ENCODE assay signal across 12 mouse cellular contexts in the genomic region with DNA sequence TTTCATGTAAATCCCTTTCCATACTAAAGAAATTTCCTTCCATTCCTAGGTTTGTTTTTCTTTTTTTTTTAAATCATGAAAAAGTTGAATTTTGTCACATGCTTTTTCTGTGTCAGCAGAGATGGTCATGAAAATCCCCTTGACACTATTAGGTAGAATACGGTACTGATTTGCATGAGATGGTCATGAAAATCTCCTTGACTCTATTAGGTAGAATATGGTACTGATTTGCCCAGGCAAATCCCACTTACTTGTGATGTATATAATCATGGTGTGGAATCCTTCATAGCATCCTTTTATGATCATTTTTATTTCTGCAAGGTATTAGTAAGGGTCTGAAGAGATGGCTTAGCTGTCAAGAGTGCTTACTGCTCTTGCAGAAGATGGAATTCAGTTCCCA. TPM values are rescaled to one million over a fixed set of nuclear protein-coding genes. Genes with fewer than 3 reads are reported as not detected.
DNase-seq lines count a peak whose midpoint lies in the region; ATAC-seq and TF ChIP-seq lines count a peak whose summit lies in the region.
"Had no signal": no experiment of that assay in that cellular context is flagged by ENCODE, and none has a peak within 500 bp of the region (broad histone marks: within the 10 kb centered on the region; RNA-seq: fewer than 3 reads in every experiment).

No protein-coding gene starts in this region.

- intact Hi-C loops in gastrocnemius, postnatal 36 days (cut with DNase I): no loop called here

- DNase-seq in hindbrain, embryonic 14.5 days (ENCODE audit: low spot score): peak; percentile 64
- peak; percentile 37 for DNase-seq in CD4-positive helper T cell, adult 2 months (ENCODE audit: low read depth, low spot score)
- peak; percentile 57 for DNase-seq in NIH3T3 (ENCODE audit: low read depth)
- DNase-seq in hindbrain, postnatal 0 days (ENCODE audit: low spot score): peak; percentile 68
- no peak for DNase-seq in thymus, postnatal 4 days
- no peak for DNase-seq in gastrocnemius, postnatal 36 days
- DNase-seq in cerebellum, postnatal 36 days: no peak

- no peak overlapping the region for H3K9ac ChIP-seq in hindbrain, embryonic 14.5 days
- H3K9ac ChIP-seq in hindbrain, embryonic 13.5 days: no peak overlapping the region
- no peak overlapping the region for H3K9ac ChIP-seq in hindbrain, postnatal 0 days (replicated peaks; ENCODE audit: low read length)
- H3K9ac ChIP-seq: limb, embryonic 13.5 days; midbrain, embryonic 12.5 days had no signal

- 2% methylated on average over 1 of the region's 1 CpGs for WGBS in hindbrain, embryonic 14.5 days
- 7% methylated on average over 1 of the region's 1 CpGs for WGBS in hindbrain, embryonic 13.5 days
- 4% methylated on average over 1 of the region's 1 CpGs for WGBS in hindbrain, postnatal 0 days

- no peak overlapping the region for H3K4me2 ChIP-seq in hindbrain, embryonic 14.5 days (replicated peaks)
- no peak overlapping the region for H3K4me2 ChIP-seq in hindbrain, embryonic 13.5 days
- H3K4me2 ChIP-seq in hindbrain, postnatal 0 days (ENCODE audit: low read depth, low read length): no peak overlapping the region
- H3K4me2 ChIP-seq: limb, embryonic 13.5 days; midbrain, embryonic 12.5 days had no signal

- no peak overlapping the region for H3K27ac ChIP-seq in hindbrain, embryonic 14.5 days
- H3K27ac ChIP-seq in hindbrain, embryonic 13.5 days: no peak overlapping the region
- no peak overlapping the region for H3K27ac ChIP-seq in hindbrain, postnatal 0 days
- H3K27ac ChIP-seq: limb, embryonic 13.5 days; midbrain, embryonic 12.5 days had no signal

- H3K4me3 ChIP-seq in hindbrain, embryonic 14.5 days (replicated peaks; ENCODE audit: low read length): no peak overlapping the region
- H3K4me3 ChIP-seq in hindbrain, embryonic 13.5 days: no peak overlapping the region
- H3K4me3 ChIP-seq in hindbrain, postnatal 0 days (ENCODE audit: low read length): no peak overlapping the region
- H3K4me3 ChIP-seq: erythroblast, embryonic 14.5 days; limb, embryonic 13.5 days; midbrain, embryonic 12.5 days had no signal

- ATAC-seq in hindbrain, embryonic 14.5 days (ENCODE audit: low FRiP score): no peak
- ATAC-seq in hindbrain, embryonic 13.5 days (ENCODE audit: low FRiP score): no peak
- ATAC-seq in hindbrain, postnatal 0 days: no peak

- H3K27me3 ChIP-seq in hindbrain, embryonic 14.5 days (ENCODE audit: control insufficient read depth, insufficient read depth, low read length): no peaks in the 10 kb centered on the region
- no peaks in the 10 kb centered on the region for H3K27me3 ChIP-seq in hindbrain, embryonic 13.5 days
- H3K27me3 ChIP-seq in hindbrain, postnatal 0 days (ENCODE audit: insufficient read depth, low read length): no peaks in the 10 kb centered on the region
- H3K27me3 ChIP-seq: limb, embryonic 13.5 days; midbrain, embryonic 12.5 days had no signal

- no peaks in the 10 kb centered on the region for H3K9me3 ChIP-seq in hindbrain, embryonic 14.5 days (ENCODE audit: control insufficient read depth, low read length)
- no peaks in the 10 kb centered on the region for H3K9me3 ChIP-seq in hindbrain, embryonic 13.5 days
- H3K9me3 ChIP-seq in hindbrain, postnatal 0 days (ENCODE audit: low read length): no peaks in the 10 kb centered on the region
- H3K9me3 ChIP-seq: limb, embryonic 13.5 days; midbrain, embryonic 12.5 days had no signal

- no peaks in the 10 kb centered on the region for H3K36me3 ChIP-seq in hindbrain, embryonic 14.5 days (replicated peaks; ENCODE audit: control insufficient read depth, insufficient read depth)
- no peaks in the 10 kb centered on the region for H3K36me3 ChIP-seq in hindbrain, embryonic 13.5 days
- H3K36me3 ChIP-seq in hindbrain, postnatal 0 days (ENCODE audit: insufficient read depth, low read length): no peaks in the 10 kb centered on the region
- H3K36me3 ChIP-seq: limb, embryonic 13.5 days; midbrain, embryonic 12.5 days had no signal

- H3K4me1 ChIP-seq in hindbrain, embryonic 14.5 days (replicated peaks; ENCODE audit: control insufficient read depth, insufficient read depth, low read length): peaks cover 10% of the 10 kb centered on the region
- H3K4me1 ChIP-seq in hindbrain, embryonic 13.5 days (replicated peaks): peaks cover 11% of the 10 kb centered on the region
- H3K4me1 ChIP-seq in hindbrain, postnatal 0 days (ENCODE audit: insufficient read depth, low read length): no peaks in the 10 kb centered on the region

- no peak for TF ChIP-seq CTCF in hindbrain, postnatal 0 days (IDR thresholded peaks at IDR 0.05; ENCODE audit: low read depth)

RNA-seq across cellular contexts. Expression of a gene that starts 17.5 kb away (rescaled TPM):
- polyA plus RNA-seq in hindbrain, embryonic 14.5 days (2014; fragmentation: Nextera tagmentation; extraction: Ambion mirVana): 1.6 and 2.1 TPM in 2 replicates
- polyA plus RNA-seq in hindbrain, embryonic 13.5 days (2015; fragmentation: Nextera tagmentation; extraction: Ambion mirVana): 0.70 and 0.96 TPM in 2 replicates
- total RNA-seq in hindbrain, postnatal 0 days (2014; rRNA removed): 1.4 and 2.3 TPM in 2 replicates
- 1.9 and 2.3 TPM in 2 replicates for polyA plus RNA-seq in hindbrain, postnatal 0 days (2015; fragmentation: Nextera tagmentation; extraction: Ambion mirVana)
- total RNA-seq in gastrocnemius, postnatal 36 days (2021): not detected
- polyA plus RNA-seq: erythroblast, embryonic 14.5 days; limb, embryonic 13.5 days; midbrain, embryonic 12.5 days; thymus, postnatal 0 days had no signal

RNA-seq across cellular contexts. Expression of a gene that starts 38.7 kb away (rescaled TPM):
- polyA plus RNA-seq in hindbrain, embryonic 14.5 days (2014; fragmentation: Nextera tagmentation; extraction: Ambion mirVana): 25.1 and 26.2 TPM in 2 replicates
- polyA plus RNA-seq in hindbrain, embryonic 13.5 days (2015; fragmentation: Nextera tagmentation; extraction: Ambion mirVana): 32.9 and 33.3 TPM in 2 replicates
- total RNA-seq in hindbrain, postnatal 0 days (2014; rRNA removed): 19.2 and 22.2 TPM in 2 replicates
- polyA plus RNA-seq in hindbrain, postnatal 0 days (2015; fragmentation: Nextera tagmentation; extraction: Ambion mirVana): 19.5 and 20.5 TPM in 2 replicates
- 1 to 10 TPM; 5.9 to 6.1 TPM for total RNA-seq in gastrocnemius, postnatal 36 days (2021)

Comparison
In these comparisons a context has a peak if more than half of its experiments do, and no peak if none do; other contexts are left out.
1. DNase-seq: peak in hindbrain, embryonic 14.5 days (single experiment), CD4-positive helper T cell, adult 2 months (single experiment), NIH3T3 (single experiment) and hindbrain, postnatal 0 days (single experiment); none in thymus, postnatal 4 days (single experiment), gastrocnemius, postnatal 36 days (0 of 2) and cerebellum, postnatal 36 days (0 of 2).